Mouse (Mus musculus) hindbrain, embryonic 13.5 days (tissue): Measurements from ENCODE around the gene Bricd5. TPM values are rescaled to one million over a fixed set of nuclear protein-coding genes. Genes with fewer than 3 reads are reported as not detected.

ENCODE experiments used
- ATAC-seq: fragments of 200-750 bp; cut with Nextera tagmentation; 2 replicates; pipeline ENCODE4 v1.8.0; 2017; ENCODE audit warnings: moderate TSS enrichment; ENCODE audit not compliant: low FRiP score
- H3K27ac ChIP-seq: fragments of 300-500 bp; sonication (generic); 2 replicates; pipeline ENCODE4 v1.5.1; 2015; ENCODE audit warnings: inconsistent platforms, mild to moderate bottlenecking, moderate library complexity
- H3K27me3 ChIP-seq: fragments of 300-500 bp; sonication (generic); 2 replicates; pipeline ENCODE4 v1.6.1; 2015; ENCODE audit warnings: mild to moderate bottlenecking, inconsistent platforms
- H3K36me3 ChIP-seq: fragments of 300-500 bp; sonication (generic); 2 replicates; pipeline ENCODE4 v1.6.1; 2015; ENCODE audit warnings: mild to moderate bottlenecking, inconsistent platforms
- H3K4me1 ChIP-seq: fragments of 300-500 bp; sonication (generic); replicated peaks from 2 replicates; pipeline ENCODE4 v1.6.1; 2015; ENCODE audit warnings: inconsistent platforms
- H3K4me2 ChIP-seq: fragments of 300-500 bp; sonication (generic); 2 replicates; pipeline ENCODE4 v1.6.1; 2015; ENCODE audit warnings: inconsistent platforms, mild to moderate bottlenecking, moderate library complexity
- H3K4me3 ChIP-seq: fragments of 300-500 bp; sonication (generic); 2 replicates; pipeline ENCODE4 v1.5.1; 2015; ENCODE audit warnings: mild to moderate bottlenecking, inconsistent platforms
- H3K9ac ChIP-seq: fragments of 300-500 bp; sonication (generic); 2 replicates; pipeline ENCODE4 v1.6.1; 2015; ENCODE audit warnings: mild to moderate bottlenecking, inconsistent platforms
- H3K9me3 ChIP-seq: fragments of 300-500 bp; sonication (generic); 2 replicates; pipeline ENCODE4 v1.6.1; 2016; ENCODE audit warnings: inconsistent platforms
- WGBS: fragments of 180-500 bp; shearing (Covaris S2); methylation state at CpG from one replicate; pipeline ENCODE4 v1.1.7; 2015; 5-methylcytosine and 5-hydroxymethylcytosine counted together
- polyA plus RNA-seq: library from polyadenylated mRNA; unstranded; fragments of >200 nt; fragmentation: Nextera tagmentation; extraction: Ambion mirVana; gene quantifications from 2 replicates; pipeline ENCODE4 v1.2.1, GENCODE M21; 2015

The Bricd5 gene
- polyA plus RNA-seq, 1 experiment from 2014 or later: 1.2 TPM

DNA sequence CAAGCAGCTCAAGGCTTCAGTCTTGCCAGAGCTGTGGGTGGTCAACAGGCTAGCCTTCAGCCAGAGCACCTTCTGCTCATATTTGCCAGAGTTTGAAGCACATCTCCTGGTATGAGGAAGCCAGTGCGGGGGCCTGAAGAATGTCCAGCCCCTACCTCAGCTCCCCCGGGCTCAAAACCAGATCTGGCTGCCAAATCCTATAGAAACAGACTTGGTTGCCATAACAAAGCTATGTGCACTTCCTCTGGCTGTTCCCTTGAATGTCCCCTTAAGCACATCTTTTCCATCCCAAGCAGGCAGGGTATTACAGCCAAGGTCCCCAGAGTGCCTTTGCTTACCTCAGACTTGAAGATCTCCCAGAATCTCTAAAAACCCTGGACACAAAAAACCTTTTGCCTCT lies 51.0 kb downstream of the Bricd5 start:
- Histone ChIP-seq H3K9ac (peak overlapping the region; percentile 46; the same call in 1 of the 2 replicates), H3K36me3 (peaks cover 21% of the 10 kb centered on the region), H3K27ac (no peak overlapping the region), H3K27me3 (no peaks in the 10 kb centered on the region), H3K4me3 (no peak overlapping the region), H3K4me2 (no peak overlapping the region), H3K9me3 (no peaks in the 10 kb centered on the region), H3K4me1 (peaks cover 39% of the 10 kb centered on the region)
- ATAC-seq: no peak
- 77% methylated on average over 2 of the region's 2 CpGs for WGBS

Other genes starting within 250 kb of the Bricd5 start
- 17.2 and 17.9 TPM in 2 replicates for gene Ccnf, start 222.4 kb upstream of the Bricd5 start, polyA plus RNA-seq
- gene Abca17, start 122.8 kb upstream of the Bricd5 start, polyA plus RNA-seq: 0.43 and 0.61 TPM in 2 replicates
- 23.4 and 25.5 TPM in 2 replicates for gene Abca3, start 121.9 kb upstream of the Bricd5 start, polyA plus RNA-seq
- 328 and 342 TPM in 2 replicates for gene Rnps1, start 59.3 kb upstream of the Bricd5 start, polyA plus RNA-seq
- gene Eci1, start 47.2 kb upstream of the Bricd5 start, polyA plus RNA-seq: 47.4 and 55.6 TPM in 2 replicates
- 5.1 and 6.0 TPM in 2 replicates for gene Dnase1l2, start 30.8 kb upstream of the Bricd5 start, polyA plus RNA-seq
- gene E4f1, start 3.6 kb upstream of the Bricd5 start, polyA plus RNA-seq: 41.9 and 43.5 TPM in 2 replicates
- gene Pgp, start 3.5 kb upstream of the Bricd5 start, polyA plus RNA-seq: 55.4 and 56.9 TPM in 2 replicates
- 35.5 and 36.1 TPM in 2 replicates for gene Mlst8, start 5.2 kb downstream of the Bricd5 start, polyA plus RNA-seq
- 32.8 and 34.3 TPM in 2 replicates for gene Caskin1, start 14.7 kb downstream of the Bricd5 start, polyA plus RNA-seq
- 86.0 and 89.9 TPM in 2 replicates for gene Traf7, start 54.1 kb downstream of the Bricd5 start, polyA plus RNA-seq
- 2.8 and 3.1 TPM in 2 replicates for gene Rab26, start 60.3 kb downstream of the Bricd5 start, polyA plus RNA-seq
- gene Pkd1, start 76.0 kb downstream of the Bricd5 start, polyA plus RNA-seq: 20.1 and 21.6 TPM in 2 replicates
- gene Tsc2, start 158.7 kb downstream of the Bricd5 start, polyA plus RNA-seq: 67.9 and 76.0 TPM in 2 replicates
- 8.2 and 8.8 TPM in 2 replicates for gene Nthl1, start 158.8 kb downstream of the Bricd5 start, polyA plus RNA-seq
- 32.7 and 34.3 TPM in 2 replicates for gene Slc9a3r2, start 176.4 kb downstream of the Bricd5 start, polyA plus RNA-seq
- not detected in 2 replicates for gene Npw, start 184.6 kb downstream of the Bricd5 start, polyA plus RNA-seq
- 17.7 and 17.8 TPM in 2 replicates for gene Zfp598, start 195.8 kb downstream of the Bricd5 start, polyA plus RNA-seq
- 114 and 115 TPM in 2 replicates for gene Syngr3, start 216.1 kb downstream of the Bricd5 start, polyA plus RNA-seq
- 38.7 and 38.9 TPM in 2 replicates for gene Gfer, start 222.3 kb downstream of the Bricd5 start, polyA plus RNA-seq
- 2.9 and 3.4 TPM in 2 replicates for gene Noxo1, start 222.3 kb downstream of the Bricd5 start, polyA plus RNA-seq
- 69.0 and 70.6 TPM in 2 replicates for gene Tbl3, start 233.8 kb downstream of the Bricd5 start, polyA plus RNA-seq
- 0.27 TPM in 1 of 2 replicates, not detected in the other for gene Rnf151, start 244.2 kb downstream of the Bricd5 start, polyA plus RNA-seq
- 782 and 783 TPM in 2 replicates for gene Rps2, start 244.2 kb downstream of the Bricd5 start, polyA plus RNA-seq